Comparison of ENCODE assay signal across 17 mouse cellular contexts in the genomic region with DNA sequence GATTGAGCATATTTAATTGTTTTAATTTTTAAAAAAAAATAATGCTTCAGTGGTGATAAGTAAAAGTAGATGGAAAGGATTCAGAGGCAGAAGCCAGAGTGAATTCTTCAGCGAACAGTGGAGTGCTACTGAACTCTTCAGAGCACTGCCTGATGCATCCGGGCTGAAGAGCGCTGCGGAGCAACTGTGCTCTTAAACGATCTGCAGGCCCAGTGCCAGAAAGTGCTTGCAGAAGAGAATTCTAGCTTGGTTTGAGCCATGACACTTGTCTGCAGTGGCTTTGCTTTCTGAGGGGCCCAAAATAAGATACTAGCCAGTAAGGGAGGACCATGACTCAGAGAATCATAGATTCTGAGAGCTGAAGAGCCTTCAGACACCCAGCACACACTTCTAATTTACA. TPM values are rescaled to one million over a fixed set of nuclear protein-coding genes. Genes with fewer than 3 reads are reported as not detected.
A peak's percentile ranks its signal among the peaks of the same experiment; 100 is the strongest.
DNase-seq lines count a peak whose midpoint lies in the region; ATAC-seq and TF ChIP-seq lines count a peak whose summit lies in the region.
"Had no signal": no experiment of that assay in that cellular context is flagged by ENCODE, and none has a peak within 500 bp of the region (broad histone marks: within the 10 kb centered on the region; RNA-seq: fewer than 3 reads in every experiment).

No protein-coding gene starts in this region.

- ATAC-seq in frontal cortex, adult (ENCODE audit: low TSS enrichment) = peak; percentile 85
- ATAC-seq in inflammation-experienced regulatory T-cells, adult 6 months = no peak

- no peak overlapping the region for H3K4me3 ChIP-seq in layer of hippocampus, adult 2 months
- H3K4me3 ChIP-seq: embryonic facial prominence, embryonic 12.5 days; liver, embryonic 13.5 days; neural tube, embryonic 15.5 days had no signal

- no peak for DNase-seq in frontal cortex, postnatal 25 days (ENCODE audit: low spot score in 2 of 2)
- DNase-seq in left cerebral cortex, adult 18-20 months (ENCODE audit: low spot score in 2 of 2) = peak; percentile 40 to 44
- no peak for DNase-seq in left cerebral cortex, adult 8-10 months (ENCODE audit: low spot score in 2 of 2)
- DNase-seq in NIH3T3 (ENCODE audit: low read depth) (peak; percentile 24), MN1 (ENCODE audit: low spot score) (no peak)
- peak; percentile 3 to 31 for DNase-seq in layer of hippocampus, adult 2 months (ENCODE audit: low spot score in 2 of 2)
- DNase-seq: liver, embryonic 13.5 days; thymus, postnatal 25 days had no signal

- H3K27ac ChIP-seq in layer of hippocampus, adult 2 months = no peak overlapping the region
- H3K27ac ChIP-seq: embryonic facial prominence, embryonic 12.5 days; liver, embryonic 13.5 days; macrophage; neural tube, embryonic 15.5 days had no signal

- TF ChIP-seq CTCF in layer of hippocampus, adult 2 months (conservative IDR thresholded peaks at IDR 0.05) = no peak

RNA-seq across cellular contexts. Expression of gene Gm17662, which starts 28.2 kb away (rescaled TPM):
- not detected for total RNA-seq in left cerebral cortex, adult 18-20 months (2021)
- not detected for total RNA-seq in left cerebral cortex, adult 8-10 months (2022)
- total RNA-seq in layer of hippocampus, adult 2 months (2021) = not detected
- polyA plus RNA-seq in inflammation-experienced regulatory T-cells, adult 6 months (2017; shearing (Covaris generic)) = not detected
- total RNA-seq: heart, adult 8-10 months; heart, postnatal 25 days; layer of hippocampus, adult 8-10 months had no signal
- polyA plus RNA-seq: embryonic facial prominence, embryonic 12.5 days; intestine, embryonic 14.5 days; liver, embryonic 13.5 days; macrophage; neural tube, embryonic 15.5 days had no signal

RNA-seq across cellular contexts. Expression of gene C8a, which starts 47.3 kb away (rescaled TPM):
- total RNA-seq in left cerebral cortex, adult 18-20 months (2021) = not detected
- under 1 TPM in 2 of 4 experiments, not detected in 2; 0.24 to 0.34 TPM for total RNA-seq in left cerebral cortex, adult 8-10 months (2022)
- not detected for total RNA-seq in layer of hippocampus, adult 2 months (2021)
- not detected for polyA plus RNA-seq in inflammation-experienced regulatory T-cells, adult 6 months (2017; shearing (Covaris generic))
- total RNA-seq: heart, adult 8-10 months; heart, postnatal 25 days; layer of hippocampus, adult 8-10 months had no signal
- polyA plus RNA-seq: embryonic facial prominence, embryonic 12.5 days; macrophage had no signal

Comparison
In these comparisons a context has a peak if more than half of its experiments do, and no peak if none do; other contexts are left out.
1. DNase-seq: peak in left cerebral cortex, adult 18-20 months (2 of 2), NIH3T3 (single experiment) and layer of hippocampus, adult 2 months (2 of 2); none in frontal cortex, postnatal 25 days (0 of 2), left cerebral cortex, adult 8-10 months (0 of 2) and MN1 (single experiment).